Mouse (Mus musculus) lung, postnatal 0 days (tissue): ENCODE results near the gene Gm36028.

Source experiments
- CTCF ChIP-seq: IDR thresholded peaks from 2 replicates; pipeline ENCODE4 v1.5.1; 2016; ENCODE audit warnings: antibody characterized with exemption, mild to moderate bottlenecking
- EP300 ChIP-seq: IDR thresholded peaks from 2 replicates; pipeline ENCODE4 v1.6.1; 2016; ENCODE audit warnings: antibody characterized with exemption, mild to moderate bottlenecking, control low read depth

- no peak for TF ChIP-seq CTCF
- TF ChIP-seq EP300 = no peak
Observed at GRCm38 (mm10) chr16:37802686-37803295, 58.2 kb downstream of the Gm36028 start.
